Mouse (Mus musculus) midbrain, embryonic 14.5 days (tissue): ENCODE data around the gene Pwp2. TPM values are rescaled to one million over a fixed set of nuclear protein-coding genes. Genes with fewer than 3 reads are reported as not detected.

Experiments
- ATAC-seq: fragments of 200-750 bp; cut with Nextera tagmentation; 2 replicates; pipeline ENCODE4 v1.8.0; 2017; ENCODE audit warnings: moderate number of reproducible peaks, moderate library complexity; ENCODE audit not compliant: low FRiP score, low TSS enrichment
- DNase-seq: peaks from one replicate; pipeline ENCODE4 v3.0.0-alpha.2; 2015
- H3K27ac ChIP-seq: fragments of 300-500 bp; sonication (generic); replicated peaks from 2 replicates; pipeline ENCODE4 v1.5.1; 2014; ENCODE audit warnings: mild to moderate bottlenecking, low read depth, low read length, moderate library complexity
- H3K27me3 ChIP-seq: fragments of 300-500 bp; sonication (generic); 2 replicates; pipeline ENCODE4 v1.6.1; 2014; ENCODE audit warnings: low read length, control low read depth, mixed read lengths; ENCODE audit not compliant: control insufficient read depth, insufficient read depth
- H3K36me3 ChIP-seq: fragments of 300-500 bp; sonication (generic); 2 replicates; pipeline ENCODE4 v1.6.1; 2014; ENCODE audit warnings: low read length, control low read depth; ENCODE audit not compliant: control insufficient read depth, insufficient read depth
- H3K4me1 ChIP-seq: fragments of 300-500 bp; sonication (generic); 2 replicates; pipeline ENCODE4 v1.6.1; 2014; ENCODE audit warnings: mild to moderate bottlenecking, antibody characterized with exemption, low read length, control low read depth; ENCODE audit not compliant: control insufficient read depth, insufficient read depth
- H3K4me2 ChIP-seq: fragments of 300-500 bp; sonication (generic); 2 replicates; pipeline ENCODE4 v1.6.1; 2014; ENCODE audit warnings: mild to moderate bottlenecking, low read length, moderate library complexity
- H3K4me3 ChIP-seq: fragments of 300-500 bp; sonication (generic); replicated peaks from 2 replicates; pipeline ENCODE4 v1.5.1; 2014; ENCODE audit warnings: low read depth, low read length
- H3K9ac ChIP-seq: fragments of 300-500 bp; sonication (generic); replicated peaks from 2 replicates; pipeline ENCODE4 v1.6.1; 2014; ENCODE audit warnings: mild to moderate bottlenecking, low read length, moderate library complexity
- H3K9me3 ChIP-seq: fragments of 300-500 bp; sonication (generic); 2 replicates; pipeline ENCODE4 v1.6.1; 2016; ENCODE audit warnings: low read length, control low read depth, mixed read lengths; ENCODE audit not compliant: control insufficient read depth
- WGBS: fragments of 180-500 bp; shearing (Covaris S2); extraction: QIAGEN DNeasy Blood & Tissue Kit; methylation state at CpG from one replicate; pipeline ENCODE4 v1.1.7; 2014; 5-methylcytosine and 5-hydroxymethylcytosine counted together
- polyA plus RNA-seq: library from polyadenylated mRNA; unstranded; fragments of >200 nt; fragmentation: Nextera tagmentation; extraction: Ambion mirVana; gene quantifications from 2 replicates; pipeline ENCODE4 v1.2.1, GENCODE M21; 2014

Gene Pwp2
- polyA plus RNA-seq, 1 experiment from 2014 or later = 15.2 TPM

GRCm38 (mm10) chr10:78140843-78141242 lies 44.1 kb downstream of the Pwp2 start:
- Histone ChIP-seq H3K27ac (no peak overlapping the region), H3K36me3 (no peaks in the 10 kb centered on the region), H3K4me3 (no peak overlapping the region), H3K27me3 (no peaks in the 10 kb centered on the region), H3K4me2 (no peak overlapping the region), H3K9ac (no peak overlapping the region), H3K9me3 (no peaks in the 10 kb centered on the region), H3K4me1 (no peaks in the 10 kb centered on the region)
- 81% methylated on average over 3 of the region's 3 CpGs for WGBS
- no peak for ATAC-seq
- no peak for DNase-seq

- no peak for DNase-seq
- H3K9me3 ChIP-seq = no peaks in the 10 kb centered on the region
- H3K27me3 ChIP-seq = no peaks in the 10 kb centered on the region
- no peaks in the 10 kb centered on the region for H3K4me1 ChIP-seq
- ATAC-seq = no peak
- 90% methylated on average over 1 of the region's 1 CpGs for WGBS
- H3K27ac ChIP-seq = no peak overlapping the region
- no peak overlapping the region for H3K9ac ChIP-seq
- no peak overlapping the region for H3K4me3 ChIP-seq
- no peak overlapping the region for H3K4me2 ChIP-seq
- H3K36me3 ChIP-seq = no peaks in the 10 kb centered on the region
Measured at GRCm38 (mm10) chr10:78140251-78140600, 44.7 kb downstream of the Pwp2 start.

DNA sequence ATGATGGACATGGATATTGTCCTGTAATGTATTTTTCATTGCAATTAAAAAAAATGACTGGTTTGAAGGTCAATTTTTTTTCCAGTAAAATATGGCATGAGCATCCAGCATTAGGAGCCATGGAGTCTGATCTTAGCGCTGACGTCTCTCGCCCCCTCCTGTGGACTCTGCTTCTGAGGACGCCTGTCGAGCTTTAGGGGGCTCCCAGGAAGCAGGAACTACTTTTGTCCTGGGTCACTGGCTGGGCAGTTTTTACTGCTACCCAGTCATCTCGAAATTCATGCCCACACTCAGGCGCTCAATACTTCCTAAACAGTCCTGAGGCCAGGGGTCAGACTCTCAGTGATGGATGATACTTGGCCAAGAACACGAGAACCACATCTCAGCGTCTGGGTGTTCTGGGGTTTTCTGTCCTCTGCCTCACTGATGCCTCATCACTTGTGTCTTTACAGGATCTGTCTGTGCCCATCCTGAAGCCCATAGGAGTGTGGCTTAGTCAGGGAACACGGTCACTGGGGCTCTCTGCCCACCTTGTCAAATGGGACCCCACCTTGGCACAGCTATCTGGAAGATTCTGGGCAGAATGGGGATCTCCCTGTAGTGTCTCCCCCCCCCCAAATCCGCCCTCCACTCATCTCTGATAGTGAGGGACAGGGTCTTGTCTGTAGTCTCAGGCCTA lies 45.2 kb downstream of the Pwp2 start:
- no peaks in the 10 kb centered on the region for H3K36me3 ChIP-seq
- H3K9ac ChIP-seq = no peak overlapping the region
- H3K4me2 ChIP-seq = no peak overlapping the region
- DNase-seq (no peak), ATAC-seq (no peak)
- H3K4me1 ChIP-seq = 0 out of 2 replicates have a peak, but pooled peaks cover 3% of the 10 kb centered on the region
- no peak overlapping the region for H3K27ac ChIP-seq
- H3K9me3 ChIP-seq = no peaks in the 10 kb centered on the region
- H3K4me3 ChIP-seq = no peak overlapping the region
- WGBS = 78% methylated on average over 11 of the region's 11 CpGs
- no peaks in the 10 kb centered on the region for H3K27me3 ChIP-seq

GRCm38 (mm10) chr10:78138812-78139523 lies 46.0 kb downstream of the Pwp2 start:
- ATAC-seq = no peak
- 0 out of 2 replicates have a peak, but pooled peaks cover 3% of the 10 kb centered on the region for H3K4me1 ChIP-seq
- no peak overlapping the region for H3K9ac ChIP-seq
- H3K4me3 ChIP-seq = no peak overlapping the region
- no peaks in the 10 kb centered on the region for H3K9me3 ChIP-seq
- no peak overlapping the region for H3K4me2 ChIP-seq
- 64% methylated on average over 14 of the region's 14 CpGs for WGBS
- H3K36me3 ChIP-seq = no peaks in the 10 kb centered on the region
- no peak overlapping the region for H3K27ac ChIP-seq
- no peaks in the 10 kb centered on the region for H3K27me3 ChIP-seq
- DNase-seq = no peak

- no peak for ATAC-seq
Measured at GRCm38 (mm10) chr10:78137191-78137590, 47.8 kb downstream of the Pwp2 start.

DNA sequence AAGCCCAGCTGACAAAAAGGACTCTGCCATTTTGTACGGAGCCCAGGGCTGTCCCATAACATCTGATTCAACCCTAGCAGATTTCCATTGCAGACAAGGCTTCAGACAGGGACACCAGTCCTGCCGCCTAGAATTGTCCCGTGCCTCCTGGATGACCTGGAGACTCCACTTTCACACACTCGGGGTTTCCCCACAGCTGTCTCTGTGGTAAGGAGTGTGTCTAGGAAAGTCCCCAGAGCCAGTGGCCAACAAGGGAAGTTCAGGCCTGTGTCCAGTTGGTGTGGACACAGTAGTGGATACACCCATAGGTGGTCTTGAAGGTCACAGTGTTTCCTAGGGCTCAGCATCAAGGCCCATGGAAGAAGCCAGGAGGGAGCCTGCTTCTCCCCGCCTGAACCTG lies 49.0 kb downstream of the Pwp2 start:
- Histone ChIP-seq H3K36me3 (no peaks in the 10 kb centered on the region), H3K27me3 (no peaks in the 10 kb centered on the region), H3K4me1 (0 out of 2 replicates have a peak, but pooled peaks cover 3% of the 10 kb centered on the region), H3K4me2 (no peak overlapping the region), H3K27ac (no peak overlapping the region), H3K9me3 (no peaks in the 10 kb centered on the region), H3K9ac (no peak overlapping the region), H3K4me3 (no peak overlapping the region)
- ATAC-seq (no peak), DNase-seq (no peak)
- WGBS = 87% methylated on average over 5 of the region's 5 CpGs

More at GRCm38 (mm10) chr10:78137191-78137590, 47.8 kb downstream of the Pwp2 start:
- WGBS = 89% methylated on average over 3 of the region's 3 CpGs
- H3K27me3 ChIP-seq = no peaks in the 10 kb centered on the region
- H3K27ac ChIP-seq = no peak overlapping the region
- DNase-seq = no peak
- no peak overlapping the region for H3K4me3 ChIP-seq
- 0 out of 2 replicates have a peak, but pooled peaks cover 3% of the 10 kb centered on the region for H3K4me1 ChIP-seq
- H3K9ac ChIP-seq = no peak overlapping the region
- no peak overlapping the region for H3K4me2 ChIP-seq
- no peaks in the 10 kb centered on the region for H3K9me3 ChIP-seq
- H3K36me3 ChIP-seq = no peaks in the 10 kb centered on the region

- 14% methylated on average over 14 of the region's 14 CpGs for WGBS
- Histone ChIP-seq H3K4me2 (peak overlapping the region; percentile 7), H3K9ac (no peak overlapping the region), H3K4me1 (0 out of 2 replicates have a peak, but pooled peaks cover 3% of the 10 kb centered on the region), H3K27ac (no peak overlapping the region), H3K36me3 (no peaks in the 10 kb centered on the region), H3K4me3 (no peak overlapping the region), H3K27me3 (no peaks in the 10 kb centered on the region), H3K9me3 (no peaks in the 10 kb centered on the region)
- DNase-seq (peak; percentile 66), ATAC-seq (peak; percentile 50)
Measured at GRCm38 (mm10) chr10:78134975-78135798, 49.8 kb downstream of the Pwp2 start.

GRCm38 (mm10) chr10:78134400-78134799 lies 50.5 kb downstream of the Pwp2 start:
- Histone ChIP-seq H3K4me3 (no peak overlapping the region), H3K27me3 (no peaks in the 10 kb centered on the region), H3K27ac (no peak overlapping the region), H3K9me3 (no peaks in the 10 kb centered on the region), H3K4me1 (0 out of 2 replicates have a peak, but pooled peaks cover 3% of the 10 kb centered on the region), H3K36me3 (no peaks in the 10 kb centered on the region), H3K4me2 (no peak overlapping the region), H3K9ac (no peak overlapping the region)
- no peak for ATAC-seq
- DNase-seq = no peak
- 83% methylated on average over 4 of the region's 4 CpGs for WGBS
